Mouse (Mus musculus) testis, adult 2 months (tissue): ENCODE data around the gene Zbtb39.
"Not testable (repeated sequence)": the region's sequence is repeated elsewhere in the genome, so short reads cannot be mapped to it uniquely, and the experiment has no call there.

Source experiments
- CTCF ChIP-seq: fragments of 200-500 bp; IDR thresholded peaks from 2 replicates; pipeline ENCODE4 v1.5.1; 2012; ENCODE audit warnings: low read depth, mild to moderate bottlenecking, inconsistent platforms, low read length, moderate library complexity; ENCODE audit not compliant: control insufficient read depth, insufficient read depth, insufficient replicate concordance
- POLR2A ChIP-seq: fragments of 200-500 bp; IDR thresholded peaks from 2 replicates; pipeline ENCODE4 v1.6.1; 2012; ENCODE audit warnings: low read depth, mild to moderate bottlenecking, inconsistent platforms, low read length, moderate library complexity; ENCODE audit not compliant: control insufficient read depth

GRCm38 (mm10) chr10:127785411-127785810 is 46.1 kb downstream of the Zbtb39 start:
- not testable (repeated sequence) for TF ChIP-seq CTCF, POLR2A
